Mouse (Mus musculus): Measurements from ENCODE around the gene Obp1a. TPM values are rescaled to one million over a fixed set of nuclear protein-coding genes. Genes with fewer than 3 reads are reported as not detected.

Gene Obp1a
- not detected for total RNA-seq (2021)
- long read RNA-seq, experiment 1, result 0 reads
- long read RNA-seq, experiment 2, result 0 reads

- no peak for DNase-seq
These were observed at the start of gene Obp1a for GRCm38 (mm10) chrX:78091274-78091673. TSS of gene Obp1a (minus strand) at chrX:78091374.

- no peak for DNase-seq
These were observed 34.0 kb upstream of the Obp1a start, which contains the start of gene Gm5938 for GRCm38 (mm10) chrX:78125167-78125566. TSS of gene Gm5938 (plus strand) at chrX:78125467.

Other genes with a start within 250 kb of the Obp1a start
- not detected for gene Pbsn, start 237.8 kb downstream of the Obp1a start, total RNA-seq (2021)
- gene Gm14744, start 226.6 kb downstream of the Obp1a start, total RNA-seq (2021), result not detected
- gene 5430402E10Rik, start 166.3 kb downstream of the Obp1a start, total RNA-seq (2021), result not detected
- not detected for gene Gm5938, start 34.1 kb upstream of the Obp1a start, total RNA-seq (2021)
- not detected for gene Obp1b, start 95.4 kb upstream of the Obp1a start, total RNA-seq (2021)
- gene Gm14743, start 154.5 kb upstream of the Obp1a start, total RNA-seq (2021), result not detected